Mouse (Mus musculus) brown adipose tissue, adult 24 weeks (tissue): ENCODE measurements around the gene Trdn. TPM values are rescaled to one million over a fixed set of nuclear protein-coding genes. Genes with fewer than 3 reads are reported as not detected.

ENCODE experiments used
- H3K27ac ChIP-seq: fragments of 200-500 bp; replicated peaks from 2 replicates; pipeline ENCODE4 v1.5.1; 2012; ENCODE audit warnings: low read depth, mild to moderate bottlenecking, low read length
- H3K4me1 ChIP-seq: fragments of 200-500 bp; 2 replicates; pipeline ENCODE4 v1.6.1; 2012; ENCODE audit warnings: low read length, mixed read lengths; ENCODE audit not compliant: control insufficient read depth, insufficient read depth, insufficient read length
- H3K4me3 ChIP-seq: fragments of 200-500 bp; 2 replicates; pipeline ENCODE4 v1.5.1; 2012; ENCODE audit warnings: low read depth, mild to moderate bottlenecking, low read length, moderate library complexity; ENCODE audit not compliant: insufficient read depth
- polyA plus RNA-seq: library from polyadenylated mRNA; stranded (reverse); fragments of >200 nt; gene quantifications from 2 replicates; pipeline ENCODE4 v1.2.4, GENCODE M21; 2012; ENCODE audit not compliant: missing spikeins, insufficient read depth, insufficient read length

Trdn gene
- polyA plus RNA-seq, 1 experiment = 15.8 TPM

- Histone ChIP-seq H3K4me1 (no peaks in the 10 kb centered on the region), H3K27ac (no peak overlapping the region), H3K4me3 (no peak overlapping the region)
These were observed 117.9 kb downstream of the Trdn start for GRCm38 (mm10) chr10:33198257-33198656.

DNA sequence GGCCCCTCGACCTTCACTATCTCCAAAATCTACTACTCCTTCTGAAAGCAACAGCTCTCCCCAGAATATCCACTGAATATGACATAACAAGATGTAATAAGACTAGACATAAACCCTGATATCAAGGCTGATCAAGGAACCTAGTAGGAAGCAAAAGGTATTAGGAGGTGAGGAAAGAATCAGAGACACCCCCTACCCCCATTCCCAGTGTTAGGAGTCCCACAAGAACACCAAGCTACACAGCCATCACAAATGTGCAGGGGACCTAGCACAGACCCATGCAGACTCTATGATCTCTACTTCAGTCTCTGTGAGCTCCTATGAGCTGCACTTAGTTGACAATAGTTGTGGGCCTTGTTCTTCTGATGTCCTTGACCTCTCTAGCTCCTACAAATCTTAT, 130.1 kb downstream of the Trdn start:
- Histone ChIP-seq H3K4me3 (no peak overlapping the region), H3K4me1 (no peaks in the 10 kb centered on the region), H3K27ac (no peak overlapping the region)

DNA sequence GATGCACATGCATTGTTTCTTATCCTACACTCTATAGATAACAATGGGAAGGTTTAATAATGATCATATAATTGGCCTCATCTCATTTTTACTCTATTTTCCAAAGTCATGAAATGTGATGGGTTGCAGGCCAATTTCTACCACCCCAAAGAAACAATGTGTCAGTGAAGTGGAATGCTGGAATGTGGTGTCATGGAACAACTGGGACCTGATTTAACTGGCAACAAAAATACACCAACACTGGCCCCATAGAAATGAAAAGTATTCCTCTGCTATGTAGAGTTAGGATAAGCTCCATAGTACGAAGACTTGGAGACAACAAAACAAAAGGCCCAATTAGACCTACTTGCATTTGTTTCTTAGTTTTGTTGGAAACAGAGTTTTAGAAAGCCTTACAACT, 173.6 kb downstream of the Trdn start:
- Histone ChIP-seq H3K27ac (no peak overlapping the region), H3K4me3 (no peak overlapping the region), H3K4me1 (no peaks in the 10 kb centered on the region)

DNA sequence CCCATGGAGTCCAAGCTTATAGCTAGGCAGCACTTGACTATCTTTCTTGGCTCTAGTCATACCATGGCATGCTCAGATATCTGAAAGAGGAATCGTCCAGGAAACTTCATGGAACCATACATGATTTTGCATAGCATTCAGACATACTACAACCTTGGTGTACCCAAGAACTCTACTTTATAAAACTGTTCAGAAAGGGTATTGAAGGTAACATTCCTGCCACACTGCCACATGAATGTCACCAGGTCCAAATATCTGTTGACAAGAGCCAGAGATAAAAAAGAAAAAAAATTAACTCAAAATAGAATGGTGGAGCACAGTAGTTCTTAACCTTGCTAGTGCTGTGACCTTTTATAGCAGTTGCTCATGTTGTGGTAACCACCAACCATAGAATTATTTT, 175.8 kb downstream of the Trdn start:
- Histone ChIP-seq H3K27ac (no peak overlapping the region), H3K4me1 (no peaks in the 10 kb centered on the region), H3K4me3 (no peak overlapping the region)

GRCm38 (mm10) chr10:33304982-33305381, 224.6 kb downstream of the Trdn start:
- Histone ChIP-seq H3K27ac (no peak overlapping the region), H3K4me3 (no peak overlapping the region), H3K4me1 (no peaks in the 10 kb centered on the region)

- Histone ChIP-seq H3K27ac (no peak overlapping the region), H3K4me3 (no peak overlapping the region), H3K4me1 (no peaks in the 10 kb centered on the region)
These were observed 272.7 kb downstream of the Trdn start for GRCm38 (mm10) chr10:33353026-33353425.

- H3K4me3 ChIP-seq = no peak overlapping the region
- no peak overlapping the region for H3K27ac ChIP-seq
- no peaks in the 10 kb centered on the region for H3K4me1 ChIP-seq
These were observed 286.2 kb downstream of the Trdn start for GRCm38 (mm10) chr10:33366521-33366920.

DNA sequence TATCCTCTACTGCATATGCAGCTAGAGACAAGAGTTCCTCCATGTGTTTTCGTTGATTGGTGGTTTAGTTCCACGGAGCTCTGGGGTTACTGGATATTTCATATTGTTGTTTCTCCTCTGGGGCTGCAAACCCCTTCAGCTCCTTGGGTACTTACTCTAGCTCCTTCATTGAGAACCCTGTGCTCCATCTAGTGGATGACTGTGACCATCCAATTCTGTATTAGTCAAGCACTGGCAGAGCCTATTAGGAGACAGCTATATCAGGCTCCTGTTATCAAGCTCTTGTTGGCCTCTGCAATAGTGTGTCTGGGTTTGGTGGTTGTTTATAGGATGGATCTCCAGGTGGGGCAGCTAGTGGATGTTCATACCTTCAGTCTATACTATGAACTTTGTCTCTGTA, 290.2 kb downstream of the Trdn start:
- H3K27ac ChIP-seq = no peak overlapping the region
- no peaks in the 10 kb centered on the region for H3K4me1 ChIP-seq
- no peak overlapping the region for H3K4me3 ChIP-seq

DNA sequence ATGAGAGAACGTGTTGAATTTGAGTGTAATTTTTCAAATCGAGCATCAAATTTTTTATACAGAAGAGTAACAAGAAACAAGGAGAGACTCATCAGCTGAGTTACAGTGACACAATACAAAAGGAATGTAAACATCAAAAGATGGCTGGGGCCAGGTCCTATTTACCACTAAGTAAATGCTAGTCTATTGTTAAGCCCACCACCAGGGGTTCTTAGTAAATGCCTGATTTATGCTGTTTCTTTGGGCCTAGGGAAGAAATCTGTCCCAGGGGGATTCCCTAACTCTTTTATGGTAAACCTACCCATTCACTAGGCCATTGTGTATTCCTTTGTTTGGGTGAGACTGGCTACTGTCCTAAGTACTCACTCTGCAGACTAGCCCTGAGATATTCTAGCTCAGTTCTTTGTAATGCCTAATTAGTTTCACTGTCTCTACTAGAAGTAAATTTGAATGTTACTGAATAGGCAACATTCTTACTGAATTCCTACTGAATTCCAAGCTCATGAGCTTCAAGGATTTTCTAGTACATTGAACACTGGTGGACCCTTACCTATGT, 295.2 kb downstream of the Trdn start:
- no peaks in the 10 kb centered on the region for H3K4me1 ChIP-seq
- H3K27ac ChIP-seq = no peak overlapping the region
- no peak overlapping the region for H3K4me3 ChIP-seq

Other genes with a start within 250 kb of the Trdn start
- not detected in 2 replicates for gene Nkain2, start 190.1 kb upstream of the Trdn start, polyA plus RNA-seq